Mouse (Mus musculus) ES-E14 (cell line): ENCODE measurements around the gene Hist1h4c.

Experiments
- ZC3H11A ChIP-seq: IDR thresholded peaks from 2 replicates; pipeline ENCODE4 v1.6.1; 2012; ENCODE audit warnings: low read depth, mild to moderate bottlenecking, inconsistent platforms, low read length, borderline replicate concordance
- ZNF384 ChIP-seq: IDR thresholded peaks from 2 replicates; pipeline ENCODE4 v1.6.1; 2012; ENCODE audit warnings: low read depth, low read length, inconsistent platforms

DNA sequence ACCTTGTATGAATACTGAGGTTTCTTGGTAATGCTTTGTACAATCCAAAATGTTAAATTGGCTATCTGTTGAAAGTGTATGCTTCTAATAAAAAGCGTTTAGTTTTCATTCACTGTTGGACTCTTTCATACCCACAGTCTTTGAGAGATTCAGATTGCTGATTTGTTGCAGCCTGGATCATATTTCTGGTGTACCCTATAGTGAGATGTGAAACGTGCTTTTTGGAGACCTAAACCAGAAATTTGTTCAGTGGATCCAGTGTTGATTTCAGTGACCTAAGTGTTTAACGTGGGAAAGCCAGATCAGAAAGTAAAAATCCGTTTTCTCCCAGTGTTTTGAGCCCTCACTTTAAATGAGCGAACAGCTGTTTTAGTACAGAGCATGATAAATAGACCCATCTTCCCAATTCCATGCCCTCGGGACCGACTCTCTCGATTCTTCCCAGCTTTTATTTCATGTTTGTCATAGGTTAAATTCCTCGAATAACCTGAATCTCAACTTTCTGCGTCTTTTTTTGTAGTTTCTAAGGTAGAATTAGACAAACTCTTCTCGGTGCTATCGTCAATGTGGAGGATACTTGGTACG lies 42.1 kb upstream of the Hist1h4c start:
- TF ChIP-seq ZNF384 = no peak
- TF ChIP-seq ZC3H11A = no peak
